Mouse (Mus musculus) hindbrain, embryonic 16.5 days (tissue): Measurements from ENCODE around the gene Mfsd8. TPM values are rescaled to one million over a fixed set of nuclear protein-coding genes. Genes with fewer than 3 reads are reported as not detected.
A peak's percentile ranks its signal among the peaks of the same experiment; 100 is the strongest.
"Not testable (repeated sequence)": the region's sequence is repeated elsewhere in the genome, so short reads cannot be mapped to it uniquely, and the experiment has no call there.

Source experiments
- ATAC-seq: fragments of 200-750 bp; cut with Nextera tagmentation; 2 replicates; pipeline ENCODE4 v1.8.0; 2017; ENCODE audit warnings: moderate TSS enrichment, moderate library complexity
- H3K27ac ChIP-seq: fragments of 300-500 bp; sonication (generic); 2 replicates; pipeline ENCODE4 v1.5.1; 2014; ENCODE audit warnings: low read depth, mild to moderate bottlenecking, control low read depth, low read length, moderate library complexity
- H3K27me3 ChIP-seq: fragments of 300-500 bp; sonication (generic); replicated peaks from 2 replicates; pipeline ENCODE4 v1.6.1; 2014; ENCODE audit warnings: low read length; ENCODE audit not compliant: control insufficient read depth, insufficient read depth
- H3K36me3 ChIP-seq: fragments of 300-500 bp; sonication (generic); 2 replicates; pipeline ENCODE4 v1.6.1; 2014; ENCODE audit warnings: mild to moderate bottlenecking, low read length, moderate library complexity, mixed read lengths; ENCODE audit not compliant: control insufficient read depth, insufficient read depth
- H3K4me1 ChIP-seq: fragments of 300-500 bp; sonication (generic); 2 replicates; pipeline ENCODE4 v1.6.1; 2014; ENCODE audit warnings: low read depth, low read length; ENCODE audit not compliant: control insufficient read depth, insufficient read depth
- H3K4me2 ChIP-seq: fragments of 300-500 bp; sonication (generic); 2 replicates; pipeline ENCODE4 v1.6.1; 2014; ENCODE audit warnings: mild to moderate bottlenecking, low read length, control low read depth, moderate library complexity
- H3K4me3 ChIP-seq: fragments of 300-500 bp; sonication (generic); 2 replicates; pipeline ENCODE4 v1.5.1; 2014; ENCODE audit warnings: mild to moderate bottlenecking, low read length, control low read depth, moderate library complexity
- H3K9ac ChIP-seq: fragments of 300-500 bp; sonication (generic); 2 replicates; pipeline ENCODE4 v1.6.1; 2014; ENCODE audit warnings: low read depth, mild to moderate bottlenecking, control low read depth, low read length, moderate library complexity
- H3K9me3 ChIP-seq: fragments of 300-500 bp; sonication (generic); 2 replicates; pipeline ENCODE4 v1.6.1; 2014; ENCODE audit warnings: mild to moderate bottlenecking, low read length, moderate library complexity; ENCODE audit not compliant: control insufficient read depth
- whole genome bisulfite sequencing: fragments of 180-500 bp; shearing (Covaris S2); extraction: QIAGEN DNeasy Blood & Tissue Kit; methylation state at CpG from one replicate; pipeline ENCODE4 v1.1.7; 2014; 5-methylcytosine and 5-hydroxymethylcytosine counted together
- polyA plus RNA-seq: library from polyadenylated mRNA; unstranded; fragments of >200 nt; fragmentation: Nextera tagmentation; extraction: Ambion mirVana; gene quantifications from 2 replicates; pipeline ENCODE4 v1.2.1, GENCODE M21; 2015

Gene Mfsd8
- polyA plus RNA-seq = 10.7 and 11.1 TPM in 2 replicates

GRCm38 (mm10) chr3:40846473-40846956 is at the start of gene Mfsd8:
Gene Mfsd8, minus strand, starts transcription at chr3:40846886.
- H3K27me3 ChIP-seq, H3K4me1 ChIP-seq, H3K36me3 ChIP-seq, H3K9me3 ChIP-seq: not testable (repeated sequence)
- H3K9ac ChIP-seq = peak within 1 kb of the TSS; percentile 66
- peak; percentile 99 for ATAC-seq
- peak within 1 kb of the TSS; percentile 75 for H3K27ac ChIP-seq
- peak within 1 kb of the TSS; percentile 61 for H3K4me2 ChIP-seq
- H3K4me3 ChIP-seq = peak within 1 kb of the TSS; percentile 52
- WGBS = under 1% methylated on average over 31 of the region's 39 CpGs

GRCm38 (mm10) chr3:40894336-40894735 is 47.6 kb upstream of the Mfsd8 start:
- not testable (repeated sequence) for H3K4me1 ChIP-seq, H3K27me3 ChIP-seq, H3K36me3 ChIP-seq, H3K9me3 ChIP-seq, ATAC-seq
- Histone ChIP-seq H3K4me2 (peak overlapping the region; percentile 66), H3K9ac (peak overlapping the region; percentile 78), H3K4me3 (peak overlapping the region; percentile 61), H3K27ac (peak overlapping the region; percentile 64)
- WGBS = 3% methylated on average over 15 of the region's 24 CpGs

GRCm38 (mm10) chr3:40893816-40894258 is 47.2 kb upstream of the Mfsd8 start:
- peak overlapping the region; percentile 64 for H3K9ac ChIP-seq
- H3K36me3 ChIP-seq, H3K27me3 ChIP-seq, H3K4me1 ChIP-seq, H3K9me3 ChIP-seq: not testable (repeated sequence)
- H3K4me3 ChIP-seq = peak overlapping the region; percentile 61
- 1% methylated on average over 30 of the region's 38 CpGs for WGBS
- ATAC-seq = peak; percentile 100
- H3K4me2 ChIP-seq = peak overlapping the region; percentile 62
- H3K27ac ChIP-seq = peak overlapping the region; percentile 63; the same call in 1 of the 2 replicates

- H3K9ac ChIP-seq, ATAC-seq, H3K27me3 ChIP-seq, H3K9me3 ChIP-seq, H3K4me2 ChIP-seq, H3K4me3 ChIP-seq, H3K27ac ChIP-seq, H3K36me3 ChIP-seq, H3K4me1 ChIP-seq: not testable (repeated sequence)
- WGBS = 92% methylated on average over 3 of the region's 3 CpGs
Measured at GRCm38 (mm10) chr3:40853123-40853738, 6.5 kb upstream of the Mfsd8 start.

- not testable (repeated sequence) for H3K27me3 ChIP-seq, H3K36me3 ChIP-seq, H3K9me3 ChIP-seq, H3K4me2 ChIP-seq, ATAC-seq, H3K27ac ChIP-seq, H3K9ac ChIP-seq, H3K4me1 ChIP-seq, H3K4me3 ChIP-seq
- 89% methylated on average over 2 of the region's 2 CpGs for WGBS
Measured at GRCm38 (mm10) chr3:40847936-40848335, 1.2 kb upstream of the Mfsd8 start.

GRCm38 (mm10) chr3:40847018-40847417 is 332 bp upstream of the Mfsd8 start:
- peak overlapping the region; percentile 52 for H3K4me3 ChIP-seq
- under 1% methylated on average over 14 of the region's 21 CpGs for WGBS
- not testable (repeated sequence) for H3K36me3 ChIP-seq, ATAC-seq, H3K27me3 ChIP-seq, H3K4me1 ChIP-seq, H3K9me3 ChIP-seq
- H3K9ac ChIP-seq = peak overlapping the region; percentile 66
- peak overlapping the region; percentile 66; the same call in 1 of the 2 replicates for H3K27ac ChIP-seq
- peak overlapping the region; percentile 59 for H3K4me2 ChIP-seq

- Histone ChIP-seq H3K9ac (peak within 1 kb of the TSS; percentile 66), H3K27ac (peak within 1 kb of the TSS; percentile 75), H3K4me2 (peak within 1 kb of the TSS; percentile 61), H3K4me3 (peak within 1 kb of the TSS; percentile 52)
- H3K36me3 ChIP-seq, H3K9me3 ChIP-seq, H3K4me1 ChIP-seq, ATAC-seq, H3K27me3 ChIP-seq: not testable (repeated sequence)
- WGBS = no CpG with 5 or more reads among the region's 4 CpGs
Measured at GRCm38 (mm10) chr3:40846957-40847017, 101 bp upstream of the Mfsd8 start, which contains the start of gene Abhd18. Gene Abhd18, plus strand, starts transcription at chr3:40846970.

- H3K36me3 ChIP-seq, H3K27ac ChIP-seq, ATAC-seq, H3K4me1 ChIP-seq, H3K9me3 ChIP-seq, H3K27me3 ChIP-seq: not testable (repeated sequence)
- H3K4me3 ChIP-seq = peak overlapping the region; percentile 52
- WGBS = 76% methylated on average over 5 of the region's 6 CpGs
- peak overlapping the region; percentile 31; the same call in 1 of the 2 replicates for H3K9ac ChIP-seq
- H3K4me2 ChIP-seq = peak overlapping the region; percentile 61
Measured at GRCm38 (mm10) chr3:40845521-40845920, 1.2 kb downstream of the Mfsd8 start.

- Histone ChIP-seq H3K4me1 (no peaks in the 10 kb centered on the region), H3K9me3 (no peaks in the 10 kb centered on the region), H3K4me2 (no peak overlapping the region), H3K36me3 (peaks cover 12% of the 10 kb centered on the region; the same call in 1 of the 2 replicates), H3K4me3 (no peak overlapping the region), H3K27ac (no peak overlapping the region), H3K27me3 (no peaks in the 10 kb centered on the region), H3K9ac (no peak overlapping the region)
- ATAC-seq = no peak
- 91% methylated on average over 2 of the region's 2 CpGs for WGBS
Measured at GRCm38 (mm10) chr3:40813275-40813674, 33.4 kb downstream of the Mfsd8 start.

GRCm38 (mm10) chr3:40809894-40810293 is 36.8 kb downstream of the Mfsd8 start:
- no peak for ATAC-seq

More at GRCm38 (mm10) chr3:40809894-40810293, 36.8 kb downstream of the Mfsd8 start:
- Histone ChIP-seq H3K9ac (no peak overlapping the region), H3K4me3 (no peak overlapping the region), H3K4me1 (no peaks in the 10 kb centered on the region), H3K27me3 (no peaks in the 10 kb centered on the region), H3K4me2 (no peak overlapping the region), H3K9me3 (no peaks in the 10 kb centered on the region), H3K27ac (no peak overlapping the region), H3K36me3 (peaks cover 18% of the 10 kb centered on the region)
- WGBS = 51% methylated on average over 2 of the region's 2 CpGs
